Mouse (Mus musculus) stomach, embryonic 16.5 days (tissue): ENCODE data around the gene Kcnk4. TPM values are rescaled to one million over a fixed set of nuclear protein-coding genes. Genes with fewer than 3 reads are reported as not detected.
A peak's percentile ranks its signal among the peaks of the same experiment; 100 is the strongest.

Source experiments
- ATAC-seq: fragments of 200-750 bp; cut with Nextera tagmentation; 2 replicates; pipeline ENCODE4 v1.8.0; 2017; ENCODE audit warnings: moderate number of reproducible peaks, moderate TSS enrichment; ENCODE audit not compliant: insufficient read depth, low FRiP score
- H3K27ac ChIP-seq: fragments of 300-500 bp; sonication (generic); 2 replicates; pipeline ENCODE4 v1.5.1; 2014; ENCODE audit warnings: low read length
- H3K27me3 ChIP-seq: fragments of 300-500 bp; sonication (generic); 2 replicates; pipeline ENCODE4 v1.6.1; 2014; ENCODE audit warnings: low read length, control low read depth, mixed read lengths; ENCODE audit not compliant: control insufficient read depth, insufficient read depth
- H3K36me3 ChIP-seq: fragments of 300-500 bp; sonication (generic); 2 replicates; pipeline ENCODE4 v1.6.1; 2014; ENCODE audit warnings: low read length; ENCODE audit not compliant: control insufficient read depth, insufficient read depth
- H3K4me1 ChIP-seq: fragments of 300-500 bp; sonication (generic); 2 replicates; pipeline ENCODE4 v1.6.1; 2014; ENCODE audit warnings: low read length, control low read depth, mixed read lengths; ENCODE audit not compliant: control insufficient read depth, insufficient read depth
- H3K4me2 ChIP-seq: fragments of 300-500 bp; sonication (generic); 2 replicates; pipeline ENCODE4 v1.6.1; 2014; ENCODE audit warnings: low read depth, low read length, mixed read lengths
- H3K4me3 ChIP-seq: fragments of 300-500 bp; sonication (generic); replicated peaks from 2 replicates; pipeline ENCODE4 v1.5.1; 2014; ENCODE audit warnings: mild to moderate bottlenecking, low read length
- H3K9ac ChIP-seq: fragments of 300-500 bp; sonication (generic); 2 replicates; pipeline ENCODE4 v1.6.1; 2014; ENCODE audit warnings: low read length
- H3K9me3 ChIP-seq: fragments of 300-500 bp; sonication (generic); replicated peaks from 2 replicates; pipeline ENCODE4 v1.6.1; 2016; ENCODE audit warnings: low read length, control low read depth; ENCODE audit not compliant: control insufficient read depth
- WGBS: fragments of 180-500 bp; shearing (Covaris S2); extraction: QIAGEN DNeasy Blood & Tissue Kit; methylation state at CpG from one replicate; pipeline ENCODE4 v1.1.7; 2014; 5-methylcytosine and 5-hydroxymethylcytosine counted together
- polyA plus RNA-seq: library from polyadenylated mRNA; unstranded; fragments of >200 nt; fragmentation: Nextera tagmentation; extraction: Ambion mirVana; gene quantifications from 2 replicates; pipeline ENCODE4 v1.2.1, GENCODE M21; 2015

Gene Kcnk4
- polyA plus RNA-seq, 1 experiment from 2014 or later, result 0.68 TPM

DNA sequence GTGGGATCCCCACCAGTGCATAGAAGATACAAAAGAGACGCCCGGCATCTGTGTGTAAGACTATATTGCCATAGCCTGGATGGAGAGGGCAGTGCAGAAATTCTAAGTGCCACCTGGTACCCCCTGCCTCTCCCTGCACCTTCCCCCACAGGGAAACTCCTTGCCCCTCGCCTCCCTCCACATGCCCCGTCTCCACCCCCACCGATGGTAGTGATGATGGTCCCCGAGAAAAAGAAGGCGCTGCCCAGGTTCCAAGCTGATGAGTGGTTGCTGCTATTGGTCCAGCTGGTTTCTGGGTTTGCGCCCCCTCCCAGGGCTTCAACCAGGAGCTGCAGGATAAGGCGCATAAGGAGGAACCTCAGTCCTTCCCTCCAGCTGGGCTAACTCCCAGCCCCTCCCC lies 6.2 kb downstream of the Kcnk4 start:
- no peaks in the 10 kb centered on the region; the same call in 1 of the 2 replicates for H3K9me3 ChIP-seq
- WGBS, result 15% methylated on average over 9 of the region's 9 CpGs
- H3K27me3 ChIP-seq, result peaks cover 57% of the 10 kb centered on the region
- H3K36me3 ChIP-seq, result no peaks in the 10 kb centered on the region
- H3K4me1 ChIP-seq, result peaks cover 16% of the 10 kb centered on the region
- peak overlapping the region; percentile 31 for H3K4me3 ChIP-seq
- peak overlapping the region; percentile 48; the same call in 1 of the 2 replicates for H3K4me2 ChIP-seq
- no peak for ATAC-seq
- H3K27ac ChIP-seq, result no peak overlapping the region
- H3K9ac ChIP-seq, result peak overlapping the region; percentile 15

- H3K4me3 ChIP-seq, result peak overlapping the region; percentile 31
- H3K4me2 ChIP-seq, result peak overlapping the region; percentile 48
- H3K9ac ChIP-seq, result peak overlapping the region; percentile 15
- peaks cover 46% of the 10 kb centered on the region for H3K27me3 ChIP-seq
- H3K27ac ChIP-seq, result peak overlapping the region; percentile 84
- no peaks in the 10 kb centered on the region; the same call in 1 of the 2 replicates for H3K9me3 ChIP-seq
- ATAC-seq, result no peak
- H3K36me3 ChIP-seq, result no peaks in the 10 kb centered on the region
- peaks cover 16% of the 10 kb centered on the region for H3K4me1 ChIP-seq
- 13% methylated on average over 26 of the region's 26 CpGs for WGBS
These were observed 7.6 kb downstream of the Kcnk4 start for GRCm38 (mm10) chr19:6926559-6927255.

DNA sequence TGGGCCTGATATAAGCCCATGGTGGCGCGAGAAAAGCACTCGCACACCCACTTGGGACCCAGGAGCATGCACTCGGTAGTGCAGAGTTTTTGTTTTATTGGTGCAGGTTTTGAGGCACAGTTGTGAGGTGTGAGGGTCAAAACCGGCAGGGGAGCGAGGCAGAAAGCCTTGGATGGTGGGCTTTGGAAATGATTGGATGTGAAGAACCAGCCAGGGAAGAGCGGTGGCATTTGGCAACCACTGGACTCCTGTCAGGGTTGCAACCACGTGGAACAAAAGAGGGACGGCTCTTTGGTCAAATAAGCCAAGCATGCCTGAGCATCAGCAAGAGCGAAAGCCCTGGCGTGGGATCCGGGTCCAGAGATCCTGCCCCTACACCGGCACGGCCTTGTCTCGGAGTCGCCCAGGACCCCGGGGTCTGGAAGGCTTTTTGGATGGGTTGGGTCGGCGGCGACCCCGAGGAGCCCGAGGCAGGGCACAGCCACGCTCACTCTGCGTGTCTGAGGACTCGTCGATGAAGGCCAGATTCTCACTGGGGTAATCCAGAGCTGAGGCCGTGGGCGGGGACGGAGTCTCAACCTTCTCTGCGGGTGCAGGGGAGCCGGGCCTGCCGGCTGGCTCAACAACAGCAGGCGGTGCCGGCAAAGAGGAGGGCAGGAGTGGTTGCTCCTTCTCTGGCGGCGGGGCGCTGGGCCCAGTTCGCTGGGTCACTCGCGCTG lies 8.5 kb downstream of the Kcnk4 start:
- H3K27me3 ChIP-seq, result peaks cover 46% of the 10 kb centered on the region
- peak overlapping the region; percentile 24 for H3K4me3 ChIP-seq
- H3K36me3 ChIP-seq, result no peaks in the 10 kb centered on the region
- H3K9ac ChIP-seq, result peak overlapping the region; percentile 60
- no peaks in the 10 kb centered on the region; the same call in 1 of the 2 replicates for H3K9me3 ChIP-seq
- WGBS, result 16% methylated on average over 40 of the region's 40 CpGs
- peak overlapping the region; percentile 84 for H3K27ac ChIP-seq
- peaks cover 18% of the 10 kb centered on the region for H3K4me1 ChIP-seq
- no peak for ATAC-seq
- H3K4me2 ChIP-seq, result peak overlapping the region; percentile 41

GRCm38 (mm10) chr19:6925307-6925573 lies 9.1 kb downstream of the Kcnk4 start, which contains the start of gene Catsperz:
TSS of gene Catsperz (minus strand) at chr19:6925380.
- H3K9me3 ChIP-seq, result no peaks in the 10 kb centered on the region; the same call in 1 of the 2 replicates
- H3K4me2 ChIP-seq, result peak within 1 kb of the TSS; percentile 41
- no peaks in the 10 kb centered on the region for H3K36me3 ChIP-seq
- WGBS, result 4% methylated on average over 9 of the region's 9 CpGs
- peaks cover 46% of the 10 kb centered on the region for H3K27me3 ChIP-seq
- peak within 1 kb of the TSS; percentile 60 for H3K9ac ChIP-seq
- peak within 1 kb of the TSS; percentile 84 for H3K27ac ChIP-seq
- peak within 1 kb of the TSS; percentile 24 for H3K4me3 ChIP-seq
- ATAC-seq, result no peak
- H3K4me1 ChIP-seq, result peaks cover 23% of the 10 kb centered on the region

DNA sequence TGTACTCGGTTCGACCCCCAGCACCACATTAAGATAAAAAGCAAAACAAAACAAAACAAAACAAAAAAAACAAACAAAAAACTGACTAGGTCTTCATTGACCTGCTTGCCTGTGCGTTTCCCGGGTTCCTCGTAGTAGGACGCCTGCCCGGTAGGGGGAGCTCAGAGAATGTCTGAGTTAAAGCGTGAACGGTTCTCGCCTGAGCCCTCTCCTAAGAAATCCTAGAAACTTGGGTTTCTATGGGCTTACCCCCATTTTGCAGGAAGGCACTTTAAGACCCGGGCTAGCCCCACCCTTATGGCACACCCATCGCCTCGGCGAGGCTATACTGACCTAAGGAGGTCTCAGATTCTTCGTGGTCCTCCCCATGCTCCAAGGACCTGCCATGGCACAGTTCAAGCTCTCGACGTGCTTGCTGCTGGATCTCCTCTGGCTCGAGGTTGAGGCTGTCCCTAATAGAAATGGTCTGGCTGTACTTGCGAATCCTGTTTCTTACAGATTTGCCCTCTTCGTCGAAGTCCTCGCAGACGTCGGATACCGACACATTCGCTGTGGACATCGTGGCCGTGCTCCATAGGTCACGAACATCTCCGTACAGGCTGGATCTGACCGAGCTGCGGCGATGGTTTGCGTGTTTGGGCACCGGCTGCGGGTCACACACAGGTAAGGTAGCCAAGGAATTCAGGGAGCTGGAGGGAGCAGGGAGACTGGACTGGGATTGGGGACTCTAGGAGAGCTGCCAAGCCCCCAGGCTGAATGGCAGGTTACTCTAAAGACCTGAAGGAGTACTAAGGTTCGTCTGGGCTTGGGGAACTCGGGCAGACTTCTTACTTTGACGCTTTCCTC lies 9.6 kb downstream of the Kcnk4 start:
- peak overlapping the region; percentile 24 for H3K4me3 ChIP-seq
- peaks cover 46% of the 10 kb centered on the region for H3K27me3 ChIP-seq
- no peaks in the 10 kb centered on the region; the same call in 1 of the 2 replicates for H3K9me3 ChIP-seq
- H3K4me2 ChIP-seq, result peak overlapping the region; percentile 41
- H3K27ac ChIP-seq, result no peak overlapping the region
- no peaks in the 10 kb centered on the region for H3K36me3 ChIP-seq
- H3K9ac ChIP-seq, result peak overlapping the region; percentile 60
- 5% methylated on average over 39 of the region's 39 CpGs for WGBS
- ATAC-seq, result no peak
- peaks cover 29% of the 10 kb centered on the region for H3K4me1 ChIP-seq

GRCm38 (mm10) chr19:6922901-6923735 lies 11.2 kb downstream of the Kcnk4 start:
- Histone ChIP-seq H3K4me1 (peaks cover 36% of the 10 kb centered on the region), H3K36me3 (no peaks in the 10 kb centered on the region; the same call in 1 of the 2 replicates), H3K9me3 (no peaks in the 10 kb centered on the region; the same call in 1 of the 2 replicates), H3K27ac (no peak overlapping the region), H3K27me3 (peaks cover 42% of the 10 kb centered on the region), H3K4me3 (no peak overlapping the region), H3K4me2 (no peak overlapping the region), H3K9ac (no peak overlapping the region; the same call in 1 of the 2 replicates)
- 64% methylated on average over 6 of the region's 6 CpGs for WGBS
- ATAC-seq, result no peak

- H3K9ac ChIP-seq, result peak within 1 kb of the TSS; percentile 93
- H3K9me3 ChIP-seq, result no peaks in the 10 kb centered on the region; the same call in 1 of the 2 replicates
- peak within 1 kb of the TSS; percentile 87 for H3K4me2 ChIP-seq
- ATAC-seq, result peak; percentile 96
- under 1% methylated on average over 65 of the region's 66 CpGs for WGBS
- peaks cover 40% of the 10 kb centered on the region for H3K4me1 ChIP-seq
- peak within 1 kb of the TSS; percentile 84 for H3K4me3 ChIP-seq
- H3K27ac ChIP-seq, result peak within 1 kb of the TSS; percentile 92
- peaks cover 31% of the 10 kb centered on the region for H3K27me3 ChIP-seq
- H3K36me3 ChIP-seq, result no peaks in the 10 kb centered on the region; the same call in 1 of the 2 replicates
These were observed 12.4 kb downstream of the Kcnk4 start, which contains the start of gene Esrra for GRCm38 (mm10) chr19:6921647-6922567. TSS of gene Esrra (minus strand) at chr19:6921813.
